Mouse (Mus musculus) liver, adult 10 weeks (tissue): Measurements from ENCODE around the gene Celsr1. TPM values are rescaled to one million over a fixed set of nuclear protein-coding genes. Genes with fewer than 3 reads are reported as not detected.

Source experiments
- polyA plus RNA-seq: library from polyadenylated mRNA; stranded (reverse); fragments of 350-450 nt; fragmentation: Illumina TruSeq; extraction: RNeasy Lipid Tissue Mini Kit (QIAGEN cat#74804); gene quantifications from one replicate; pipeline ENCODE4 v1.2.3, GENCODE M21; 2014; ENCODE audit warnings: low read depth, low replicate concordance

Gene Celsr1
- 0.93 TPM for polyA plus RNA-seq

GRCm38 (mm10) chr15:86033191-86033841, at the start of gene Celsr1:
Gene Celsr1, minus strand, starts transcription at chr15:86033777.

GRCm38 (mm10) chr15:86057413-86057812, 23.8 kb upstream of the Celsr1 start, which contains the start of gene Gramd4:
Gene Gramd4, plus strand, starts transcription at chr15:86057695.

GRCm38 (mm10) chr15:85878848-85879497, 154.6 kb downstream of the Celsr1 start, which contains the start of gene Trmu:
Gene Trmu, plus strand, starts transcription at chr15:85879312.

GRCm38 (mm10) chr15:85859490-85860031, 174.0 kb downstream of the Celsr1 start, which contains the start of gene Gtse1:
Gene Gtse1, plus strand, starts transcription at chr15:85859745.

Other genes with a start within 250 kb of the Celsr1 start
- gene Cdpf1, start 222.1 kb downstream of the Celsr1 start, polyA plus RNA-seq = 1.5 TPM
- gene Pkdrej, start 212.0 kb downstream of the Celsr1 start, polyA plus RNA-seq = not detected
- gene Ttc38, start 201.5 kb downstream of the Celsr1 start, polyA plus RNA-seq = 22.6 TPM
- not detected for gene Gtse1, start 174.0 kb downstream of the Celsr1 start, polyA plus RNA-seq
- gene Trmu, start 154.5 kb downstream of the Celsr1 start, polyA plus RNA-seq = 6.9 TPM
- 0.66 TPM for gene Gramd4, start 23.9 kb upstream of the Celsr1 start, polyA plus RNA-seq
- gene Cerk, start 152.4 kb upstream of the Celsr1 start, polyA plus RNA-seq = 0.74 TPM
- gene Tbc1d22a, start 180.7 kb upstream of the Celsr1 start, polyA plus RNA-seq = 1.4 TPM